Mouse (Mus musculus) MN1 (cell line): Measurements from ENCODE around the gene Krtap3-3.
"Not testable (repeated sequence)": the region's sequence is repeated elsewhere in the genome, so short reads cannot be mapped to it uniquely, and the experiment has no call there.

ENCODE experiments used
- DNase-seq: peaks from one replicate; pipeline ENCODE4 v3.0.0-alpha.2; 2016; ENCODE audit warnings: low spot score

Krtap3-3 gene

GRCm38 (mm10) chr11:99550765-99551164, at the start of gene Krtap3-3:
TSS of gene Krtap3-3 (minus strand) at chr11:99550865.
- DNase-seq, result no peak

DNA sequence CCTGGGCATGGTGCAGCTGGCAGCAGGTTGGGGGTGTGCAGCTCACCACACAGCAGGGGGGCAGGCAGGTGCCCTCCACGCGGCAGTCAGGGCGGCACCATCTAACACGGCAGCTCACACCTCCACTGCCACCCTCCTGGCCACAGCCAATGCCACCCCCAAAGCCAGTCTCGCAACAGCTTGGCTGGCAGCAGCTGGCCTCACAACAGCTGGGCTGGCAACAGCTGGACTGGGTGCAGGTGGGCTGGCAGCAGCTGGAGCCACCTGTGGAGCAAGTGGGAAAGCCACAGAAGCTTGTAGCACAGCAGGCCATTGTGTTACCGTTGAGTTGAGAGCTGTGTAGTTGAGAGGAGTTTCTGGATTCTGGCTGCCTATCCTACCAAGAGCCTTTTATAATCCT, 47.1 kb upstream of the Krtap3-3 start, which contains the start of gene Krtap9-3:
TSS of gene Krtap9-3 (minus strand) at position 364 of the 400 bp plus-strand sequence.
- not testable (repeated sequence) for DNase-seq

GRCm38 (mm10) chr11:99590981-99591380, 40.3 kb upstream of the Krtap3-3 start, which contains the start of gene Krtap1-3:
TSS of gene Krtap1-3 (minus strand) at chr11:99591339.
- DNase-seq, result no peak

- no peak for DNase-seq
Observed at GRCm38 (mm10) chr11:99585096-99585495, 34.4 kb upstream of the Krtap3-3 start.

GRCm38 (mm10) chr11:99583245-99583704, 32.6 kb upstream of the Krtap3-3 start, which contains the start of gene Krtap1-4:
TSS of gene Krtap1-4 (minus strand) at chr11:99583654.
- DNase-seq, result no peak

GRCm38 (mm10) chr11:99581564-99581963, 30.9 kb upstream of the Krtap3-3 start:
- no peak for DNase-seq

DNA sequence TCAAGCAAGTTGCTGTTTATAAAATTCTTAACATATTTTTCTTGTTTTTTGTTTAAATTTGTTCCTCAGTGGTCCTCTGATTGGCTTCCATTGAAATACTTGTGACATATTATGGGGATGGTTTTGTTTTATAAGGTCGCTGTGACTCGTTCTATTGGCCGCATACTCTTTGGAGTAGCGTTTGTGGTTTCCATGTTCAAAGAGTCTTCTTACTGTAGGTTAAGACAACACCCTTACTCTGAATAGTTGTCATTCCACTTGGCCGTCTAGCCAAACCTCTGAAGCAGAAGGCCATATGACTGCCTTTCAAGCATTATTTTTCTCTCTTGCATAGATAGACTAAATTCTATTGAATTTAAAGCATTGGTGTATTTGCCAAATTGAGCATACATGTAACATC, 30.4 kb upstream of the Krtap3-3 start:
- DNase-seq, result no peak

DNA sequence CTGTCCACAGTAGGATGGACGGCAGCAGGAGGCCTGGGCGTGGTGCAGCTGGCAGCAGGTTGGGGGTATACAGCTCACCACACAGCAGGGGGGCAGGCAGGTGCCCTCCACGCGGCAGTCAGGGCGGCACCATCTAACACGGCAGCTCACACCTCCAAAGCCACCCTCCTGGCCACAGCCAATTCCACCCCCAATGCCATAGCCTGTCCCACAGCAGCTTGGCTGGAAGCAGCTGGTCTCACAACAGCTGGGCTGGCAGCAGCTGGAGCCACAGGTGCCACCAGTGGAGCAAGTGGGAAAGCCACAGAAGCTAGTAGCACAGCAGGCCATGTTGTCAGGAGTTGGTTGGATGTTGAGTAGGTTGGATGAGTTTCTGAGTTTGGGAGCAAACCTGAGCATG, 30.0 kb upstream of the Krtap3-3 start, which contains the start of gene Krtap1-5:
TSS of gene Krtap1-5 (minus strand) at position 381 of the 400 bp plus-strand sequence.
- DNase-seq, result no peak

- DNase-seq, result no peak
Observed at GRCm38 (mm10) chr11:99574106-99574505, 23.4 kb upstream of the Krtap3-3 start.

- no peak for DNase-seq
Observed at GRCm38 (mm10) chr11:99573164-99573563, 22.5 kb upstream of the Krtap3-3 start.

DNA sequence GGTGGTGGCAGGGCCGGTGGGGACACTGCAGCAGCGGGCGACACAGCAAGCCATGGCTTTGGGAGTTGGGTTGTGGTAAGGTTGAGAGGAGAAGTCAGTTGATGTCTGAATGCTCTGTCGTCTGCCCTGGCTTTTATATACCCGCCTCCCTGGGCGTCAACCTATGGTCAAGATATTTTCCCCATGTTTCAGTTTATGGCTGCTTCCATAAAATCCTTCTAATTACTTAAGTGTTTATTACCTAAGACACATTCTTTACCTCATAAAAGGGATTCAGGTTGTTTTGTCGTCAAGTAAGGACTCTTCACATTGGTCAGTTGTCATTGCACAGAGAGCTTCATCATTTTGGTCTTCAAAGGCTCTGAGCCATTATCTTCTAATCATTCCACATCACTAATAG, 15.9 kb upstream of the Krtap3-3 start, which contains the start of gene Krtap3-1:
TSS of gene Krtap3-1 (minus strand) at position 101 of the 400 bp plus-strand sequence.
- DNase-seq, result no peak

DNA sequence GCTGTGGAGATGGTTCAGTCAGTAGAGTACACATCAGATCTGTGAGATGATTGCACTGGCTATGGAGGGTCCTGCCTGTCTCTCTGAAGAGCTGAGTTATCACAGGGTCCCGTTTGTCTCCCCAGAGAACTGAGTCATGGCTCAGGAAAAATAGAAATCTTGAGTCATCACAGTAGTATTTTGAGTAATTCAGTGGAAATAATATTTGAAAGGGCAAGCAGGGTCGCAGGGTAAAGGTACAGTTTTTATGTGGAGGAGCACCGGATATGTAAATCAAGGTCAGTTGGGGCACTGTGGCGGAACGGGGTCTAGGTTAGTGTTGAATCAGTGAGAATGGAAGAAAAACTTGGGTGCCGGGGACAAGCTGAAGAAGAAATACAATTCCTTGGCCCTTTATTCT, 11.9 kb upstream of the Krtap3-3 start:
- no peak for DNase-seq

- no peak for DNase-seq
Observed at GRCm38 (mm10) chr11:99559366-99559765, 8.7 kb upstream of the Krtap3-3 start, which contains the start of gene Gm11939. TSS of gene Gm11939 (minus strand) at chr11:99559466.

- DNase-seq, result no peak
Observed at GRCm38 (mm10) chr11:99557976-99558745, 7.5 kb upstream of the Krtap3-3 start.

DNA sequence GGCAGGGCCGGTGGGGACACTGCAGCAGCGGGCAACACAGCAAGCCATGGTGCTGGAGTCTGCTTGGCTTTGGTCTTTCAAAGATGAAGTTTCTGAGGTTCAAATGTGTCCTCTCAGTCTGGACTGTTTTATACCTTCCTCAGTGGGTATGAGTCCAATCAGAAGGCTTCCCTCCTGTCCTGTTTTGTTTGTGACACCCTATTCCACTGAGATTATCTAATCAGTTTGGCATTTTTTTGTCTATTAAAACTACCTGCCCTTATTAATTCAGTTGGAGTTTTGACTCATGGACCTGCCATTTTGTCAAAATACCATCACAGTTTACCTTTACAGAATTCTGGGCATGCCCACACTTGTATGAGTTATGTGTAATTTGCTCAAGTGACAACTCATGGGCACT, 6.1 kb upstream of the Krtap3-3 start, which contains the start of gene Krtap3-2:
TSS of gene Krtap3-2 (minus strand) at position 101 of the 400 bp plus-strand sequence.
- DNase-seq, result no peak

DNA sequence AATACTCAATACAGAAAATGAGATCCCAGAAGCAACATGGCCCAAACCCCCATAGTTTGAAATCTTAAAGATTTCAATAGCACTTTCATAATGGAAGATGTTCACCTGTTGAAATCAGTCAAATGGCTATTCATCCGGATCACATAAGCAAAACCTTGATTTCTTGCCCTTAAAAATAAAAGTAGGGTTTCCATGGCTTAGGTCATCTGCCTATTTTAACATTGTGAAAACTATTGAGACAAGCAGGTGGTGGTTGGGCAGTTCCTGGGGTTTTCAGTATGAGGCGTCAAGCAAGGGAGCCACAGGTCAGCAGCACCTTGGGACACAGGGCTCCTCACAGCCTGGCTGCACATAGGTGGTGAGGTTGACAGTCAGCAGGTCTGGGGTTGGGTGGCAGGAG, 5.5 kb upstream of the Krtap3-3 start:
- no peak for DNase-seq

DNA sequence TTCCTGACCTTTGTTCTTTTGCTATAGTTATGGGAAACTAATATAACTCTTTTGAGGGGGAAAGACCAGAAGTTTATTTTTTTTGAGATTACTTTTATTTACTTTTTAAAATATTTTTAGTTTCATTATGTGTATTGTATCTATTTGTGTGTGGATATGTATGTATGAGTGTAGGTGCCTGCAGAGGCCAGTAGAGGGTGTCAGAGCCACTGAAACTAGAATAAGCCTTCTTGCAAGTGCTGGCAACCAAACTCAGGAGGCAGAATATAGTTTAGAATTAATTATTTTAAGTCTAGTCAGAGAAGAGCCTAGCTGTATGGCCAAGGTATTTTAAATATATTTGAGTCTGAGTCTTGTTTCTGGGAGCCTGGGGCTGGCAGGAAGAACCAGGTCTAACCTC, 2.8 kb downstream of the Krtap3-3 start:
- DNase-seq, result no peak

- DNase-seq, result no peak
Observed at GRCm38 (mm10) chr11:99539721-99540120, 10.9 kb downstream of the Krtap3-3 start.

DNA sequence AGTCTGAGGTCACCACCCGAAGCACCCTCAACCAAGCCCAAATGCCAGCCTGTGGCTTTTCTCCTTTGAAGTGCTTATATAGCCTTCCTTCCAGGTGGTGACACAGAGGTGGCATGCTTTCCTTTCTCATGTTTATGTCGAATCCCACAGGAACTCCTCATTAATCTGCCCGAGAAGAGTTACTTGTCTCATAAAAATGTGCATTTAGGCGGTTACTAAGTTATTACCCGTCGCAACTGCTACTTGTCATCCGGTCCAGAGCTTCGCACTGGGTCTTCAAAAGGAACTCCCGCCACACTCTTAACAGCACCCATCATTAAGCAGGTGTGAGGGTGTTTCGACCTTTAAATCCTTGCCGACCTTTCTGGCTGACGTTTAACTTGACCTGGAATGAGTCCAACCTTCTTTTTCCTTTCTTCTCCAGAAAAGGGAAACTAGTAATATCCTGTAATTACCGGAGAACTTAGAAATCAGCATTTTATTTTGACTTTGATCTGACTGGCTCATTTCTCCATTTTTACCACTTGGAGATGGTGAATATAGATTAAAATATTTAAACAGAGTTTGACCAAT, 29.3 kb downstream of the Krtap3-3 start, which contains the start of gene Krt39:
TSS of gene Krt39 (minus strand) at position 51 of the 573 bp plus-strand sequence.
- DNase-seq, result no peak

GRCm38 (mm10) chr11:99514098-99514497, 36.6 kb downstream of the Krtap3-3 start:
- no peak for DNase-seq
